Mouse (Mus musculus) cerebral cortex, adult 2 months (tissue): ENCODE results near the gene Plk2.

Source experiments
- WGBS: fragments of 180-500 bp; shearing (Covaris S2); methylation state at CpG from one replicate; pipeline ENCODE4 v1.1.7; 2018; 5-methylcytosine and 5-hydroxymethylcytosine counted together

The Plk2 gene

GRCm38 (mm10) chr13:110406152-110406551, 11.3 kb downstream of the Plk2 start:
- 55% methylated on average over 5 of the region's 5 CpGs for WGBS

GRCm38 (mm10) chr13:110412572-110413209, 17.8 kb downstream of the Plk2 start:
- 79% methylated on average over 12 of the region's 12 CpGs for WGBS

- 71% methylated on average over 5 of the region's 5 CpGs for WGBS
Measured at GRCm38 (mm10) chr13:110418656-110419055, 23.8 kb downstream of the Plk2 start.

- WGBS, result 62% methylated on average over 5 of the region's 5 CpGs
Measured at GRCm38 (mm10) chr13:110419640-110420039, 24.8 kb downstream of the Plk2 start.

- WGBS, result 93% methylated on average over 7 of the region's 7 CpGs
Measured at GRCm38 (mm10) chr13:110422434-110422833, 27.6 kb downstream of the Plk2 start.

- 76% methylated on average over 8 of the region's 8 CpGs for WGBS
Measured at GRCm38 (mm10) chr13:110425512-110426222, 30.8 kb downstream of the Plk2 start.

GRCm38 (mm10) chr13:110432062-110432566, 37.3 kb downstream of the Plk2 start:
- 74% methylated on average over 2 of the region's 2 CpGs for WGBS

GRCm38 (mm10) chr13:110432613-110433012, 37.8 kb downstream of the Plk2 start:
- whole genome bisulfite sequencing, result 90% methylated on average over 4 of the region's 4 CpGs

- 60% methylated on average over 7 of the region's 7 CpGs for WGBS
Measured at GRCm38 (mm10) chr13:110436692-110437091, 41.8 kb downstream of the Plk2 start.

GRCm38 (mm10) chr13:110438624-110439023, 43.8 kb downstream of the Plk2 start:
- 52% methylated on average over 9 of the region's 9 CpGs for WGBS

- 44% methylated on average over 4 of the region's 4 CpGs for WGBS
Measured at GRCm38 (mm10) chr13:110444335-110444734, 49.5 kb downstream of the Plk2 start.

- 43% methylated on average over 3 of the region's 3 CpGs for WGBS
Measured at GRCm38 (mm10) chr13:110444894-110445293, 50.0 kb downstream of the Plk2 start.

GRCm38 (mm10) chr13:110446434-110446833, 51.6 kb downstream of the Plk2 start:
- WGBS, result 60% methylated on average over 6 of the region's 6 CpGs

- WGBS, result 60% methylated on average over 4 of the region's 4 CpGs
Measured at GRCm38 (mm10) chr13:110450056-110450455, 55.2 kb downstream of the Plk2 start.
